Mouse (Mus musculus) thymus, postnatal 25 days (tissue): ENCODE results near the gene Nol4l.

ENCODE experiments used
- DNase-seq: peaks from one replicate; pipeline ENCODE4 v3.0.0; 2022

Nol4l gene

GRCm38 (mm10) chr2:153542936-153543668, 13.3 kb upstream of the Nol4l start:
- DNase-seq, result no peak

DNA sequence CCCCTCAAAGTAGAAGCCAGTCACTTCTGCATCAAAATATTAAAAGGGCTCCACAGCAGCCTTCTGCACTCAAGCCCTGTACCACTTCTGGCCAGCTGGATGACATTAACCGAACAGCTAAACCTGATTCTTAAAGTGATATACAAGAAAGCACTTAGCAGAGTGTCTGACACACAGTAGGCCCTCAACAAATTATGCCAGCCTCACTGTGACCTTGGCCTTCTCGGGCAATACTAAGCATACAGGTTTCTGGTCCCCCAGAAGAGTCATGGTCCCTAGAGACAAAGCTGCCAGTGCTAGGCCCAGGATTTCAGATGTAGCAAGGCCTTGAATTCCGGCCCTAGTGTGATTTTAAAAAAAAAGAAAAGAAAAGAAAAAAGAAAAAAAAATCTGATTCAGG, 9.1 kb upstream of the Nol4l start:
- DNase-seq, result no peak

DNA sequence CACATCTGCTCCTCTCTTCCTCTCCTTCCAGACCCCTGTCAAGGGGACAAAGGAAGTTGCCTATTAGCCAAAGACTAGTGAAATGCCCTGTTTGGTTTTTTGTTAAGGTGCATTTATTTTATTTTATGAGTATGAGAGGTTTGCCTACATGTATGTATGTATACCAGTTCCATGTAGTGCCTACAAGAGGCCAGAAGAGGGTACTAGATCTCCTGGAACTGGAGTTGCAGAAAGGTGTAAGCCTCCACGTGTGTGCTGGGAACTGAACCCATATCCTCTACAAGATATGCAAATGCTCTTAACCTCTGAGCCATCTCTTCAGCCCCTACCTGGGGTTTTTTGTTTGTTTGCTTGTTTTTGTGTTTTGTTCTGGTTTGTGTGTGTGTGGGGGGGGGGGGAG, 4.2 kb upstream of the Nol4l start:
- DNase-seq, result no peak

GRCm38 (mm10) chr2:153530948-153531347, 1.2 kb upstream of the Nol4l start:
- no peak for DNase-seq

DNA sequence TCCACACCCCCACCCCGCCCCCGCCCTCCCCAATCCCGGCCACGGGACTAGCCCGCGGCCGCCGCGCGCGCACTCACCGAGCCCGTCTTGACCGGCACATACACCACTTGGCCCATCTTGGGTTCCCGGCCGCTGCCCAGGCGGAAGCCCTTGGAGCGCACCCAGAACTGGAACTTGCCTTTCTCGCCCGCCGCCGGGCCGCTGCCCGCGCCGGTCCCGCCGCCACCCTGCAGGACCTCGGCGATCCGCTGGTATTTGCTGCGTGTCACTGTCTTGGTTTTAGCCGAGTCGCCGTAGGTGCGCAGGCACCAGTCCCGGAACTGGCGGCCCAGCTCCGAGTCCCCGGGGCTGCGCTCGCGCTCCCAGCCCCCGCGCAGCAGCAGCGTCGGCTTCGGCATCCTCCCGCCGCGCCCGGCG, 398 bp downstream of the Nol4l start:
- DNase-seq, result peak; percentile 22

DNA sequence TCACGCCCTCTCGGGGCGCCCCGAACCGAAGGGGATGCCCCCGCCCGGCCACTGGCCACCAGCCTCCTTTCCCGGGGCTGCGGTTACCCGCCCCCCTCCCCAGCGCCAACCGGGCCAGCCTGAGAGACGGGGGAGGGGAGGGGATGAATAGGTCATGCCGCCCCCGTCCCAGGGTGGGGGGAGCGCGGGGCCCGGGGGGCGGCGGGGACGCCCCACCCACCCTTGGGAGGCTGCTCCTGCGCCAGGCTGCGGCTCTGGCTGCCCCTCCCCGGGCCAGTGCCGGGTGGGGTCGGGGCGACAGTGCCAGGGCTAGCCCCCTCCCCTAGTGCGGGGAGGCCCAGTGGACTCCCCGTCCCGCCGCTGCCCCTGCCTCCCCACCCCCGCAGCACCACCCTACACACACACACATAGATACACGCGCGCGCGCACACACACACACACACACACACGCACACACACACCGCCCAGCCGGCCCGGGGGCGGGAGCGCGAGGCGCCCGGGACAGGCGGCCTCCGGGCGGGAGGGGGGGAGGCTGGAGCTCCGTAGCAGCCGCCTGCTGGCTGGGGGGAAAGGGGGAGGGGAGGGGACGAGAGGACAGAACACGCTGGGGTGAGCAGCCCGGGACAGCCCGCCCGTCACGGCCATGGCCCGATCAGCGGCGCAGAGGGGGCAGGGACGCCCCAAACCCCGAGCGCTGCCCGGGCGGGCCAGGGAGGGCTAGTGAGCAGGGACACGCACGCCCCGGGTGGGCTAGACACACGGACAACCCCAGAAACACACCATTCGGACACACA, 1.0 kb downstream of the Nol4l start:
- DNase-seq, result peak; percentile 35

- peak; percentile 21 for DNase-seq
Measured at GRCm38 (mm10) chr2:153527580-153528531, 1.9 kb downstream of the Nol4l start.

GRCm38 (mm10) chr2:153526850-153527530, 2.8 kb downstream of the Nol4l start:
- DNase-seq, result no peak

DNA sequence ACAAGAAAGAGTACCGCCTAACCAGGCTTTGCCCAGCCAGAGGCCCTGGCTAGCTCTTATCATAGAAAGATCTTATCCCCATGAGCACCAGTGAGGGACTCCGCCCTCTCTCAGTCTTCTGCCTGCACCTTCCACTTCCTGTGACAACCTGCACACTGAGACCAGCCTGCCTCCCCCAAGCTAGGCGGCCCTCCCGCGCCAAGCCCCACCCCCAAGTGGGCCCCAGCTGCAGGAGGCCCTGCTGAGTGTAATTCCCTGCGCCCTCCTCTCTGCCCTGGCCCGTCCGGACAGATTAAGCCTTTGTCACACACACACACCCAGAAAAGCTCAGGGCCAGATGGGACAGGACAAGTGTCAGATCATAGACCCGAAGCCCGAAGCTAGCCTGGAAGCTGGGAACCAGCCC, 3.9 kb downstream of the Nol4l start:
- DNase-seq, result peak; percentile 88

DNA sequence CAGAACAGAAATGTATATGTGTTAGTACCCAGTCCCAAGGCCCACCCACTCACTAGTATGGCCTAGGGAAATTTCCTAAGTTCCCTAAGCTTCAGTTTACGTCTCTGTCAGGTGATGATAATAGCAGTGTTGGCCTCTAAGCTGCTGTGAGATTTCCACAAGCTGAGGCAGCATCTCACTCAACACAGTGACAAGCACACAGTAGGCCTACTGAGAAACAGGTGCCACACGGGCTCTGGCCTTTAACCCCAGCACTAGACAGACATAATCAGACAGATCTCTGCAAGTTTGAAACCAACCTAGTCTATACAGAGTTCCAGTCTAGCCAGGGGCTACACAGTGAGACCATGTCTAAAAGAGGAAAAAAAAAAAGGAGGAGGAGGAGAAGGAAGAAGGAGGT, 5.0 kb downstream of the Nol4l start:
- no peak for DNase-seq

- peak; percentile 58 for DNase-seq
Measured at GRCm38 (mm10) chr2:153523656-153524055, 6.1 kb downstream of the Nol4l start.

- DNase-seq, result no peak
Measured at GRCm38 (mm10) chr2:153523143-153523542, 6.6 kb downstream of the Nol4l start.

DNA sequence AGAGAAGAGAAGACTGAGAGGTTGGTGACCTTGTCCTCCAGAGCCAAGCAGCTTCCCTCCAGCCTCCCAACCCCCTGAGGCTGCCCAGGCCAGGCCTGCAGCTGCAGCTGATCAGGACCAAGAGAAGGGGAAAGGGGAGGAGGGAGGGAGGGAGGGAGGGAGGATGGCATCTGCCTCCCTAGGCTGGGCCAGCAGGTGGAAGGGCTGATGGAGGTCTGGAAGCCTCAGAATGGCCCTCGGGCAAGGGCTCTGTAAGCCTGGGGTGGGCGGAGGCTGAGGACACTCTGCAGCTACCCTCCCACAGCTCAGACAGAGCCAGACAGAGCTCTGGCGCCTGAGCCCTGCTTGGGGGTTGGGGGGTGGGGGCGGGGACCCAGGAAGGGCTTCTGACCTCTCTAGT, 7.5 kb downstream of the Nol4l start:
- DNase-seq, result no peak

- DNase-seq, result no peak
Measured at GRCm38 (mm10) chr2:153520057-153520456, 9.7 kb downstream of the Nol4l start.

DNA sequence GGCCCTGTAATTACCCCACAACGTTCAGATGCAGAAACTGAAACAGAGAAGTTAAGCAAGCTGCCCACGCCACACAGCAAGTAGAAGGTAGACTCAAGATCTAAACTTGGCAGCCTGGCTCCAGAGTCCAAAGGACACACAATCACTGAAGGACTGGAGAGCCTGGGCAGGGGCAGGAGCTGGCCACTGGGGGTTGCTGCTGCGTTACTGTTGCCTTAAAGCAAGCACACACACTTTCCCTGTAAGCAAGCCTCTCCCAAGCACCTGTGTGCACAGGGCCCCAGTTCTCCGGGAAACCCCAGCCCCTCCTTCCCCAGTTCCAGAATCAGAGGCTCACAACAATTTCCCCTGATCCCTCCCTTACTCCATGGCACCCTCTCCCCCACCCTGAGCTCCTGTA, 12.8 kb downstream of the Nol4l start:
- DNase-seq, result no peak

GRCm38 (mm10) chr2:153515582-153515981, 14.2 kb downstream of the Nol4l start:
- DNase-seq, result no peak

GRCm38 (mm10) chr2:153514497-153515380, 15.0 kb downstream of the Nol4l start:
- no peak for DNase-seq

GRCm38 (mm10) chr2:153513983-153514382, 15.8 kb downstream of the Nol4l start:
- DNase-seq, result no peak

DNA sequence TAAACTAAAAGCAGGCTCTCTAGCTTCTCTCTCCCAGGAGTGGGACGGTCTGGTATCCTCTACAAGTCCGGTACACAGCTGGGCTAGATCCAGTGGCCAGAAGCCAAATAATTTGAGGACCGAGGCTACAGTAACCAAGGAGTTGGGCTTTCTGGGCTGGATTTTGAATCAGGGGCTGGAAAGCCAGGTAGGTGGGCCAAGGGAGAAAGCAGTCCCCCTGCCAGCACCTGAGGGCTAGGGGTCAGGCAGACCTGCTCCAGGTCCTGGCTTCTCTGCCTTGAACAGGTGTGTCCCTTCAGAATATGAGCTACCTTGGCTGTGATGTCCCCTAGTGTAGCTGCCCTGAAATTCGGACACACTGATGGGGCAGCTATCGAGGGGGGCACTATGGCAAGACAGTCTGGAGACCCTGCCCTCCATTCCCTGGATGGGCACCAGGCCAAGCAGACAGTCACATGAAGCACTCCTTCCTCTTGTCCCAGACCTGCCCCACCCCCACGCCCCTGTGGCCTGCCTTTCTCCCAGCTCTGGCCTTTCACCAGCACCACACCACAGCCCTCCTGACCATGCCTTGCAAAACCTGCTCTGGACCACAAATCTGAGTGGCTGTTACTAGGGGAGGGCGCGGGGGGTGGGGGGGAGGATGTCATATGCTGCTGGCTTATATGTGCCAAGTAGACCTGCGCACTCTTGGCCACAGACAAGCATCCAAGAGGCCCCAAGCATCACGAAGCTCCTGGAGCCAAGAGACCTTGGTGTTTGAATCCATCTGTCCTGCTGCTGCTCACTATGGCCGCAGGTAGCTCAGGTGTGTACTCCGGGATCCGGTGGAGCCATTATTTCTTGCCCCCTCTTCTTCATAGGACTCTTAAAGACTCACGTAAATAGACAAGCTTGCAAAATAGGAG, 17.1 kb downstream of the Nol4l start:
- DNase-seq, result no peak

- no peak for DNase-seq
Measured at GRCm38 (mm10) chr2:153511562-153511961, 18.2 kb downstream of the Nol4l start.
